25 mouse cellular contexts compared by ENCODE assay signal in the genomic region with DNA sequence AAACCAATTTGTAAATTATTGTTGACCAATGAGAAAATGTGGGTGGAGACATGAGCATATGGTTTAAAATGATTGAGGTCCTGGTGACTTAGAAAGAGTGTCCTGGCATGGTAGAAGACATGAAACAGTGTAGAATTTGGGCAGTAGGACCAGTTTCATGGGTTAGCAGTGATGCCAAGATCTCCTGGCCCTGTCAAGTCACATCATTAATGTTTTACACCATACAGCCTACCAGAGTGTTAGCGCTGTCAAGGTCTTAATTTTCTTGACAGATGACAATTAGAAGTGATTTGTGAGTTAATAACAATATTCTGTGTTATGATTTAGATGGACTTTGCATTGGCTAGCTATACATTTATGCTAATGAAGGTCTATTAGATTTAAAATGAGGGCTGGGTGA.
DNase-seq lines count a peak whose midpoint lies in the region; ATAC-seq lines count a peak whose summit lies in the region.
"Had no signal": no experiment of that assay in that cellular context is flagged by ENCODE, and none has a peak within 500 bp of the region (broad histone marks: within the 10 kb centered on the region; RNA-seq: fewer than 3 reads in every experiment).

No protein-coding gene starts in this region.

- no peak overlapping the region for H3K9ac ChIP-seq in hindbrain, embryonic 12.5 days
- no peak overlapping the region for H3K9ac ChIP-seq in hindbrain, embryonic 13.5 days
- no peak overlapping the region for H3K9ac ChIP-seq in neural tube, embryonic 11.5 days (ENCODE audit: low read length)
- H3K9ac ChIP-seq: embryonic facial prominence, embryonic 12.5 days; forebrain, embryonic 13.5 days; forebrain, embryonic 15.5 days had no signal

- intact Hi-C loops in left cerebral cortex, postnatal 4 days (cut with DNase I) = no loop called here

- 91% methylated on average over 1 of the region's 1 CpGs for WGBS in hindbrain, embryonic 12.5 days
- WGBS in hindbrain, embryonic 13.5 days = 90% methylated on average over 1 of the region's 1 CpGs
- WGBS in neural tube, embryonic 11.5 days = 88% methylated on average over 1 of the region's 1 CpGs

- H3K27me3 ChIP-seq in hindbrain, embryonic 12.5 days = no peaks in the 10 kb centered on the region
- no peaks in the 10 kb centered on the region for H3K27me3 ChIP-seq in hindbrain, embryonic 13.5 days
- H3K27me3 ChIP-seq in neural tube, embryonic 11.5 days (ENCODE audit: control insufficient read depth, insufficient read depth, low read length) = no peaks in the 10 kb centered on the region
- H3K27me3 ChIP-seq: CH12.LX; embryonic facial prominence, embryonic 12.5 days; forebrain, embryonic 13.5 days; forebrain, embryonic 15.5 days; Patski had no signal

- ATAC-seq in hindbrain, embryonic 12.5 days (ENCODE audit: low FRiP score) = peak; percentile 66
- no peak for ATAC-seq in hindbrain, embryonic 13.5 days (ENCODE audit: low FRiP score)
- ATAC-seq in neural tube, embryonic 11.5 days (ENCODE audit: insufficient read depth, low FRiP score, low TSS enrichment) = peak; percentile 41; the same call in 1 of the 2 replicates
- ATAC-seq: activated CD4-positive, CD25-positive, alpha-beta regulatory T cell, adult 4 months; CD4-positive, CD25-positive, alpha-beta regulatory T cell, adult 4 months; forebrain, embryonic 13.5 days; forebrain, embryonic 15.5 days; Patski had no signal

- no peaks in the 10 kb centered on the region for H3K9me3 ChIP-seq in hindbrain, embryonic 12.5 days (replicated peaks)
- H3K9me3 ChIP-seq in hindbrain, embryonic 13.5 days = no peaks in the 10 kb centered on the region
- H3K9me3 ChIP-seq in neural tube, embryonic 11.5 days (ENCODE audit: control insufficient read depth, low read length) = no peaks in the 10 kb centered on the region
- H3K9me3 ChIP-seq: embryonic facial prominence, embryonic 10.5 days; embryonic facial prominence, embryonic 12.5 days; forebrain, embryonic 13.5 days; forebrain, embryonic 15.5 days; G1E had no signal

- no peak overlapping the region for H3K4me2 ChIP-seq in hindbrain, embryonic 12.5 days (replicated peaks)
- no peak overlapping the region for H3K4me2 ChIP-seq in hindbrain, embryonic 13.5 days
- H3K4me2 ChIP-seq in neural tube, embryonic 11.5 days (ENCODE audit: low read depth) = no peak overlapping the region
- H3K4me2 ChIP-seq: embryonic facial prominence, embryonic 12.5 days; forebrain, embryonic 13.5 days; forebrain, embryonic 15.5 days had no signal

- no peaks in the 10 kb centered on the region for H3K4me1 ChIP-seq in hindbrain, embryonic 12.5 days
- no peaks in the 10 kb centered on the region for H3K4me1 ChIP-seq in hindbrain, embryonic 13.5 days (replicated peaks)
- no peaks in the 10 kb centered on the region for H3K4me1 ChIP-seq in neural tube, embryonic 11.5 days (ENCODE audit: control insufficient read depth, insufficient read depth, low read length)
- H3K4me1 ChIP-seq: embryonic facial prominence, embryonic 10.5 days; embryonic facial prominence, embryonic 12.5 days; forebrain, embryonic 13.5 days; forebrain, embryonic 15.5 days had no signal

- DNase-seq in cerebellum, postnatal 10 days = peak; percentile 30 to 48
- no peak for DNase-seq in cerebellum, adult 11-12 months
- DNase-seq in left cerebral cortex, postnatal 4 days = peak; percentile 28
- DNase-seq in left cerebral cortex, adult 11 months (ENCODE audit: low spot score) = no peak
- DNase-seq in neural tube, embryonic 11.5 days (ENCODE audit: low spot score) = no peak
- DNase-seq in neural tube, embryonic 10.5 days (ENCODE audit: extremely low spot score, low spot score) = no peak
- DNase-seq: adrenal gland, adult 8-10 months; adrenal gland, postnatal 14 days; adrenal gland, postnatal 36 days; B cell, adult 2 months; cerebellum, adult 18-20 months; cerebellum, adult 8-10 months; cerebellum, adult 9-11 months; cerebellum, postnatal 25 days had no signal

- no peak overlapping the region for H3K27ac ChIP-seq in hindbrain, embryonic 12.5 days
- H3K27ac ChIP-seq in hindbrain, embryonic 13.5 days = no peak overlapping the region
- no peak overlapping the region for H3K27ac ChIP-seq in neural tube, embryonic 11.5 days (ENCODE audit: low read depth, low read length)
- H3K27ac ChIP-seq: embryonic facial prominence, embryonic 10.5 days; embryonic facial prominence, embryonic 12.5 days; forebrain, embryonic 13.5 days; forebrain, embryonic 15.5 days had no signal

- H3K4me3 ChIP-seq in hindbrain, embryonic 12.5 days = no peak overlapping the region
- no peak overlapping the region for H3K4me3 ChIP-seq in hindbrain, embryonic 13.5 days
- H3K4me3 ChIP-seq in neural tube, embryonic 11.5 days (ENCODE audit: low read depth, low read length) = no peak overlapping the region
- H3K4me3 ChIP-seq: embryonic facial prominence, embryonic 10.5 days; embryonic facial prominence, embryonic 12.5 days; forebrain, embryonic 13.5 days; forebrain, embryonic 15.5 days had no signal

- no peaks in the 10 kb centered on the region for H3K36me3 ChIP-seq in hindbrain, embryonic 12.5 days
- no peaks in the 10 kb centered on the region for H3K36me3 ChIP-seq in hindbrain, embryonic 13.5 days
- H3K36me3 ChIP-seq in neural tube, embryonic 11.5 days (ENCODE audit: control insufficient read depth, insufficient read depth, low read length) = no peaks in the 10 kb centered on the region
- H3K36me3 ChIP-seq: embryonic facial prominence, embryonic 10.5 days; embryonic facial prominence, embryonic 12.5 days; forebrain, embryonic 15.5 days; G1E had no signal

Comparison
In these comparisons a context has a peak if more than half of its experiments do, and no peak if none do; other contexts are left out.
1. DNase-seq: peak in cerebellum, postnatal 10 days (2 of 2) and left cerebral cortex, postnatal 4 days (single experiment); none in cerebellum, adult 11-12 months (single experiment), left cerebral cortex, adult 11 months (single experiment), neural tube, embryonic 11.5 days (single experiment) and neural tube, embryonic 10.5 days (single experiment).